Mouse (Mus musculus): ENCODE measurements around the gene Nr1i3.
A peak's percentile ranks its signal among the peaks of the same experiment; 100 is the strongest.
"Not testable (repeated sequence)": the region's sequence is repeated elsewhere in the genome, so short reads cannot be mapped to it uniquely, and the experiment has no call there.

Gene Nr1i3

GRCm38 (mm10) chr1:171232800-171233730 lies 19.3 kb downstream of the Nr1i3 start:
- no peak for DNase-seq

- no peak for DNase-seq
These were observed 20.4 kb downstream of the Nr1i3 start, which contains the start of gene Fcer1g for GRCm38 (mm10) chr1:171234126-171234525. Gene Fcer1g (minus strand): TSS chr1:171234365.

GRCm38 (mm10) chr1:171234538-171234937 lies 20.8 kb downstream of the Nr1i3 start:
- no peak for DNase-seq

GRCm38 (mm10) chr1:171235791-171236190 lies 22.0 kb downstream of the Nr1i3 start:
- no peak for DNase-seq

GRCm38 (mm10) chr1:171237438-171237837 lies 23.7 kb downstream of the Nr1i3 start:
- DNase-seq, result no peak

GRCm38 (mm10) chr1:171238463-171238862 lies 24.7 kb downstream of the Nr1i3 start:
- DNase-seq, result no peak

GRCm38 (mm10) chr1:171239992-171240744 lies 26.4 kb downstream of the Nr1i3 start:
- DNase-seq, result no peak

GRCm38 (mm10) chr1:171240911-171241310 lies 27.1 kb downstream of the Nr1i3 start:
- no peak for DNase-seq

GRCm38 (mm10) chr1:171241952-171242351 lies 28.2 kb downstream of the Nr1i3 start:
- DNase-seq, result not testable (repeated sequence)

- DNase-seq, result no peak
These were observed 31.6 kb downstream of the Nr1i3 start for GRCm38 (mm10) chr1:171245353-171245752.

GRCm38 (mm10) chr1:171246709-171247452 lies 33.1 kb downstream of the Nr1i3 start:
- peak; percentile 98 for DNase-seq

- DNase-seq, result peak; percentile 56
These were observed 33.7 kb downstream of the Nr1i3 start for GRCm38 (mm10) chr1:171247453-171247841.

- no peak for DNase-seq
These were observed 34.1 kb downstream of the Nr1i3 start for GRCm38 (mm10) chr1:171247916-171248315.

GRCm38 (mm10) chr1:171248386-171249226 lies 34.8 kb downstream of the Nr1i3 start:
- DNase-seq, result no peak

GRCm38 (mm10) chr1:171249913-171250600 lies 36.3 kb downstream of the Nr1i3 start, which contains the start of gene Adamts4:
Gene Adamts4 (plus strand): TSS chr1:171250421.
- DNase-seq, result no peak

- no peak for DNase-seq
These were observed 37.2 kb downstream of the Nr1i3 start, which contains the start of gene Ndufs2 for GRCm38 (mm10) chr1:171250680-171251593. Gene Ndufs2 (minus strand): TSS chr1:171251388.

- no peak for DNase-seq
These were observed 38.0 kb downstream of the Nr1i3 start for GRCm38 (mm10) chr1:171251594-171252324.

GRCm38 (mm10) chr1:171252415-171252814 lies 38.6 kb downstream of the Nr1i3 start:
- DNase-seq, result no peak

- DNase-seq, result no peak
These were observed 42.5 kb downstream of the Nr1i3 start for GRCm38 (mm10) chr1:171256095-171256818.

Data from cerebellum, adult 11-12 months (tissue).